ENCODE assay signal across 19 mouse cellular contexts in the genomic region with DNA sequence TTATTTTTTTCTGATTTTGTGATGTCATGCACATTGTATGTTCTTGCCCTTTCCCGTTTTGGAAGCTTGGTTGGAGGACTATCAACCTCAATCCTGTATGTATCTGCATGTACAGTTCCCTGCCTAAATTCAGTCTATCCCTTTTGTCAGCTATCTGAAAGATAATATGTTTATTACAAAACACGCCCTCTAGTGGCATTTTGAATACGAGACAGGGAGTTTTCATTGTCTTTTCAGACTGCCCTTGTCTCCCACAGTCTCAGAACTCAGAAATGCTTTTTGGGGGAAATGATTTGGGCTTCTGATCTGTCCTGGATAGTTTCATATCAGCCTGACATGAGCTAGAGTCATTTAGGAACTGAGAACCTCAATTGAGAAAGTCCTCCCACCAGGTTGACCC. TPM values are rescaled to one million over a fixed set of nuclear protein-coding genes. Genes with fewer than 3 reads are reported as not detected.
DNase-seq lines count a peak whose midpoint lies in the region; ATAC-seq lines count a peak whose summit lies in the region.
"Had no signal": no experiment of that assay in that cellular context is flagged by ENCODE, and none has a peak within 500 bp of the region (broad histone marks: within the 10 kb centered on the region; RNA-seq: fewer than 3 reads in every experiment).

No protein-coding gene starts in this region.

- peak; percentile 15 for DNase-seq in heart, adult 11 months
- DNase-seq in heart, postnatal 4 days: no peak
- peak; percentile 20 for DNase-seq in midbrain, embryonic 14.5 days
- DNase-seq in midbrain, embryonic 11.5 days (ENCODE audit: low spot score, missing footprints): no peak
- DNase-seq in embryo, embryonic 10.5 days (ENCODE audit: low spot score): peak; percentile 22
- DNase-seq in retina, embryonic 14.5 days (ENCODE audit: low spot score): peak; percentile 41
- no peak for DNase-seq in adrenal gland, adult 2 months
- no peak for DNase-seq in layer of hippocampus, adult 8-10 months (ENCODE audit: low spot score in 2 of 2)
- DNase-seq: cerebellum, adult 8-10 months; gastrocnemius, postnatal 25 days; kidney, adult 2 months; thymus, postnatal 4 days had no signal

- no peak overlapping the region for H3K9ac ChIP-seq in midbrain, embryonic 14.5 days (replicated peaks; ENCODE audit: low read length)
- no peak overlapping the region for H3K9ac ChIP-seq in midbrain, embryonic 11.5 days (ENCODE audit: low read length)
- H3K9ac ChIP-seq: embryonic facial prominence, embryonic 13.5 days; forebrain, embryonic 15.5 days; neural tube, embryonic 13.5 days had no signal

- H3K27ac ChIP-seq in midbrain, embryonic 14.5 days (replicated peaks; ENCODE audit: low read depth, low read length): no peak overlapping the region
- H3K27ac ChIP-seq in midbrain, embryonic 11.5 days (ENCODE audit: low read depth, low read length): no peak overlapping the region
- H3K27ac ChIP-seq: embryonic facial prominence, embryonic 13.5 days; forebrain, embryonic 15.5 days; midbrain, embryonic 10.5 days; neural tube, embryonic 13.5 days had no signal

- 33% methylated on average over 3 of the region's 3 CpGs for WGBS in midbrain, embryonic 14.5 days
- 42% methylated on average over 3 of the region's 3 CpGs for WGBS in midbrain, embryonic 11.5 days

- H3K36me3 ChIP-seq in midbrain, embryonic 14.5 days (ENCODE audit: control insufficient read depth, insufficient read depth, low read length): no peaks in the 10 kb centered on the region
- no peaks in the 10 kb centered on the region for H3K36me3 ChIP-seq in midbrain, embryonic 11.5 days (ENCODE audit: control insufficient read depth, insufficient read depth, low read length)
- H3K36me3 ChIP-seq: embryonic facial prominence, embryonic 13.5 days; forebrain, embryonic 15.5 days; midbrain, embryonic 10.5 days; neural tube, embryonic 13.5 days had no signal

- no peaks in the 10 kb centered on the region for H3K27me3 ChIP-seq in midbrain, embryonic 14.5 days (ENCODE audit: control insufficient read depth, insufficient read depth, low read length)
- H3K27me3 ChIP-seq in midbrain, embryonic 11.5 days (ENCODE audit: control insufficient read depth, insufficient read depth, low read length): no peaks in the 10 kb centered on the region
- H3K27me3 ChIP-seq: embryonic facial prominence, embryonic 13.5 days; forebrain, embryonic 15.5 days; neural tube, embryonic 13.5 days had no signal

- ATAC-seq in midbrain, embryonic 14.5 days (ENCODE audit: low FRiP score, low TSS enrichment): no peak
- no peak for ATAC-seq in midbrain, embryonic 11.5 days (ENCODE audit: low FRiP score)
- ATAC-seq: forebrain, embryonic 15.5 days had no signal

- no peak overlapping the region for H3K4me3 ChIP-seq in midbrain, embryonic 14.5 days (replicated peaks; ENCODE audit: low read depth, low read length)
- H3K4me3 ChIP-seq in midbrain, embryonic 11.5 days (ENCODE audit: low read depth, low read length): no peak overlapping the region
- H3K4me3 ChIP-seq: embryonic facial prominence, embryonic 13.5 days; forebrain, embryonic 15.5 days; midbrain, embryonic 10.5 days; neural tube, embryonic 13.5 days had no signal

- no peaks in the 10 kb centered on the region for H3K9me3 ChIP-seq in midbrain, embryonic 14.5 days (ENCODE audit: control insufficient read depth, low read length)
- H3K9me3 ChIP-seq in midbrain, embryonic 11.5 days (ENCODE audit: control insufficient read depth, low read length): no peaks in the 10 kb centered on the region
- H3K9me3 ChIP-seq: embryonic facial prominence, embryonic 13.5 days; forebrain, embryonic 15.5 days; midbrain, embryonic 10.5 days; neural tube, embryonic 13.5 days had no signal

- H3K4me1 ChIP-seq in midbrain, embryonic 14.5 days (ENCODE audit: control insufficient read depth, insufficient read depth, low read length): no peaks in the 10 kb centered on the region
- H3K4me1 ChIP-seq in midbrain, embryonic 11.5 days (ENCODE audit: control insufficient read depth, insufficient read depth, low read length): no peaks in the 10 kb centered on the region
- H3K4me1 ChIP-seq: embryonic facial prominence, embryonic 13.5 days; forebrain, embryonic 15.5 days; midbrain, embryonic 10.5 days had no signal

- H3K4me2 ChIP-seq in midbrain, embryonic 14.5 days (ENCODE audit: low read length): no peak overlapping the region
- H3K4me2 ChIP-seq in midbrain, embryonic 11.5 days: no peak overlapping the region
- H3K4me2 ChIP-seq: embryonic facial prominence, embryonic 13.5 days; forebrain, embryonic 15.5 days; neural tube, embryonic 13.5 days had no signal

RNA-seq across cellular contexts. Expression of gene Gm5426, which starts 32.2 kb away (rescaled TPM):
- total RNA-seq in heart, postnatal 4 days (2021): not detected
- polyA plus RNA-seq in midbrain, embryonic 14.5 days (2014; fragmentation: Nextera tagmentation; extraction: Ambion mirVana): not detected in 2 replicates
- not detected in 2 replicates for polyA plus RNA-seq in midbrain, embryonic 11.5 days (2014; fragmentation: Nextera tagmentation; extraction: Ambion mirVana)
- not detected for total RNA-seq in adrenal gland, adult 2 months (2021)
- not detected in 2 replicates for polyA plus RNA-seq in adrenal gland, adult 2 months (2012; rRNA removed)
- not detected for total RNA-seq in layer of hippocampus, adult 8-10 months (2022)
- total RNA-seq: gastrocnemius, postnatal 25 days; heart, postnatal 25 days; layer of hippocampus, postnatal 25 days had no signal
- polyA plus RNA-seq: embryonic facial prominence, embryonic 13.5 days; forebrain, embryonic 15.5 days; kidney, adult 2 months; liver, embryonic 16.5 days; midbrain, embryonic 10.5 days; neural tube, embryonic 13.5 days had no signal

Comparison
In these comparisons a context has a peak if more than half of its experiments do, and no peak if none do; other contexts are left out.
1. DNase-seq: peak in heart, adult 11 months (single experiment), midbrain, embryonic 14.5 days (single experiment), embryo, embryonic 10.5 days (single experiment) and retina, embryonic 14.5 days (single experiment); none in heart, postnatal 4 days (single experiment), midbrain, embryonic 11.5 days (single experiment), adrenal gland, adult 2 months (single experiment) and layer of hippocampus, adult 8-10 months (0 of 2).